Mouse (Mus musculus): Measurements from ENCODE around the gene Camk2d. TPM values are rescaled to one million over a fixed set of nuclear protein-coding genes. Genes with fewer than 3 reads are reported as not detected.

The Camk2d gene
- total and polyA plus RNA-seq, 3 experiments: 0.55 TPM; not detected in 2

DNA sequence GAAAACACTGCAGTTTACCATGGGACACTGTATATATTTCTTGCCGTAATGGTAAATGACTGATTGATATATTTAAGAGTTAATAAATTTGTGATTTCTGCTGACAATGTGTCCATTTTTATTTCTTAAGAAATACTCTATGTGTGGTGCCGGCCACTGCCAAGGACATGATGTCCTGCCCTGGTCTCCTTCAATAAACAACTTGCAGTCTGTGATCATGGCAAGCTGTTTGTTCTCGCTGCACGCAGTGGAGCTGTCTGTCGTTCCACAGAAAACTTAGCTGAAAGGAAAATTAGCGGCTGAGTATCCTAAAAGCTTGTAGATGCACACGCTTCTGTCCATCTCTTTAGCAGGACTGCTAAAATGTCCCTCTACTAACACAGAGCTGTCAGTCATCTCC is 248.7 kb downstream of the Camk2d start:
- no peak for DNase-seq (ENCODE audit: low spot score)
- H3K4me1 ChIP-seq (ENCODE audit: insufficient read depth, low read depth, low read length): no peaks in the 10 kb centered on the region
- no peaks in the 10 kb centered on the region for H3K27me3 ChIP-seq (ENCODE audit: insufficient read depth, low read length)
- ATAC-seq (ENCODE audit: extremely low read depth, insufficient number of reproducible peaks, low FRiP score, poor library complexity, severe bottlenecking): no peak
- H3K36me3 ChIP-seq (replicated peaks): no peaks in the 10 kb centered on the region
- no peaks in the 10 kb centered on the region for H3K9me3 ChIP-seq (replicated peaks)
- TF ChIP-seq GATA2 (IDR thresholded peaks at IDR 0.05; ENCODE audit: borderline replicate concordance, low read depth, low read length) (no peak), TAL1 (conservative IDR thresholded peaks at IDR 0.05; ENCODE audit: low read depth, low read length) (no peak), POLR2AphosphoS5 (IDR thresholded peaks at IDR 0.05; ENCODE audit: insufficient replicate concordance, low read depth, low read length) (no peak), GATA1 (IDR thresholded peaks at IDR 0.05; ENCODE audit: borderline replicate concordance, low read length) (no peak), CTCF (IDR thresholded peaks at IDR 0.05; ENCODE audit: low read depth, low read length) (no peak)
- no peak overlapping the region for H3K4me3 ChIP-seq (ENCODE audit: low read depth, low read length)

DNA sequence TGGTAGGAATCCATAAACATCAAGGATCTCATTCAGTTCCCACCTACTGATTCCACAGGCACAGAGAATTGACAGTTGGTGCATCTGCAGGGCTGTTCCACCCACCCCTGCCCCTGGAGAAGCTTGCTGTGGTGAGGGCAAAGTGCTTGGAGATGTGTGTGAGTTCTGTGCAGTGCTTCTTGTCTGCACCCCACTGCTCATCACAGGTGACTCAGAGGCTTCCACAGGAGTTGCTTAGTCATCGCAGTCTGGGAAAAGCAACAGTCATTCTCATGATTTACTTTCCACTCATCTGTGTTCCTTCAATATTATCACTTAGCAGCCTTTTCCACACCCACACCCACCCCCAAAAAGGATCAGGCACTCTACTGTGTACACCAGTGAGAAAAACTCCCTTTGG is 252.0 kb downstream of the Camk2d start:
- Histone ChIP-seq H3K4me1 (ENCODE audit: insufficient read depth, low read depth, low read length) (no peaks in the 10 kb centered on the region), H3K27me3 (ENCODE audit: insufficient read depth, low read length) (no peaks in the 10 kb centered on the region), H3K9me3 (replicated peaks) (no peaks in the 10 kb centered on the region), H3K36me3 (replicated peaks) (no peaks in the 10 kb centered on the region), H3K4me3 (ENCODE audit: low read depth, low read length) (no peak overlapping the region)
- no peak for ATAC-seq (ENCODE audit: extremely low read depth, insufficient number of reproducible peaks, low FRiP score, poor library complexity, severe bottlenecking)
- TF ChIP-seq GATA2 (IDR thresholded peaks at IDR 0.05; ENCODE audit: borderline replicate concordance, low read depth, low read length): no peak
- no peak for TF ChIP-seq POLR2AphosphoS5 (IDR thresholded peaks at IDR 0.05; ENCODE audit: insufficient replicate concordance, low read depth, low read length)
- no peak for TF ChIP-seq CTCF (IDR thresholded peaks at IDR 0.05; ENCODE audit: low read depth, low read length)
- no peak for TF ChIP-seq TAL1 (conservative IDR thresholded peaks at IDR 0.05; ENCODE audit: low read depth, low read length)
- no peak for TF ChIP-seq GATA1 (IDR thresholded peaks at IDR 0.05; ENCODE audit: borderline replicate concordance, low read length)
- DNase-seq (ENCODE audit: low spot score): no peak

GRCm38 (mm10) chr3:126860442-126860841 is 264.3 kb downstream of the Camk2d start:
- H3K27me3 ChIP-seq (ENCODE audit: insufficient read depth, low read length): no peaks in the 10 kb centered on the region
- TF ChIP-seq POLR2AphosphoS5 (IDR thresholded peaks at IDR 0.05; ENCODE audit: insufficient replicate concordance, low read depth, low read length) (no peak), GATA1 (IDR thresholded peaks at IDR 0.05; ENCODE audit: borderline replicate concordance, low read length) (no peak), TAL1 (conservative IDR thresholded peaks at IDR 0.05; ENCODE audit: low read depth, low read length) (no peak), GATA2 (IDR thresholded peaks at IDR 0.05; ENCODE audit: borderline replicate concordance, low read depth, low read length) (no peak), CTCF (IDR thresholded peaks at IDR 0.05; ENCODE audit: low read depth, low read length) (no peak)
- H3K9me3 ChIP-seq (replicated peaks): no peaks in the 10 kb centered on the region
- H3K4me1 ChIP-seq (ENCODE audit: insufficient read depth, low read depth, low read length): no peaks in the 10 kb centered on the region
- DNase-seq (ENCODE audit: low spot score) (no peak), ATAC-seq (ENCODE audit: extremely low read depth, insufficient number of reproducible peaks, low FRiP score, poor library complexity, severe bottlenecking) (no peak)
- H3K4me3 ChIP-seq (ENCODE audit: low read depth, low read length): no peak overlapping the region
- H3K36me3 ChIP-seq (replicated peaks): no peaks in the 10 kb centered on the region

- Histone ChIP-seq H3K4me3 (ENCODE audit: low read depth, low read length) (no peak overlapping the region), H3K9me3 (replicated peaks) (no peaks in the 10 kb centered on the region), H3K27me3 (ENCODE audit: insufficient read depth, low read length) (no peaks in the 10 kb centered on the region), H3K4me1 (ENCODE audit: insufficient read depth, low read depth, low read length) (no peaks in the 10 kb centered on the region), H3K36me3 (replicated peaks) (no peaks in the 10 kb centered on the region)
- TF ChIP-seq CTCF (IDR thresholded peaks at IDR 0.05; ENCODE audit: low read depth, low read length) (no peak), GATA1 (IDR thresholded peaks at IDR 0.05; ENCODE audit: borderline replicate concordance, low read length) (no peak), TAL1 (conservative IDR thresholded peaks at IDR 0.05; ENCODE audit: low read depth, low read length) (no peak), POLR2AphosphoS5 (IDR thresholded peaks at IDR 0.05; ENCODE audit: insufficient replicate concordance, low read depth, low read length) (no peak), GATA2 (IDR thresholded peaks at IDR 0.05; ENCODE audit: borderline replicate concordance, low read depth, low read length) (no peak)
- DNase-seq (ENCODE audit: low spot score) (no peak), ATAC-seq (ENCODE audit: extremely low read depth, insufficient number of reproducible peaks, low FRiP score, poor library complexity, severe bottlenecking) (no peak)
Observed at GRCm38 (mm10) chr3:126869561-126869960, 273.5 kb downstream of the Camk2d start.

DNA sequence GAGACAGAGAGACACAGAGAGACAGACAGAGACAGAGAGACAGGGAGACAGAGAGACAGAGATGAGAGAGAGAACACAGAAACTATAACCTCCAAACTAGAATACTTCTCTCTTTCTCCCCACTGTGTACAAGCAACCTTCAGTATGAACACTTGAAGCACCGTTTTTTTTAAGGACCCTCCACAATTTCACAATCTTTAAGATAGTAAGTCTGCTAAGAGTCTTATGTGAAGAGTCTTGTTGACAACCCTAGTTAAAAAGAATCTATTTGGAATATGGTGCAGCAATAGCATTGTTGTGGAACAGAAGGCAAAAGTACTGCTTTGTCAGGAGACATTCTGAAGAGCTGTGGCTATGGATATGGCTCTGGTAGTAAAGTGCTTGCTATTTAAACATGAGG is 274.6 kb downstream of the Camk2d start:
- no peak for TF ChIP-seq TAL1 (conservative IDR thresholded peaks at IDR 0.05; ENCODE audit: low read depth, low read length)
- TF ChIP-seq CTCF (IDR thresholded peaks at IDR 0.05; ENCODE audit: low read depth, low read length): no peak
- TF ChIP-seq GATA2 (IDR thresholded peaks at IDR 0.05; ENCODE audit: borderline replicate concordance, low read depth, low read length): no peak
- no peak for TF ChIP-seq POLR2AphosphoS5 (IDR thresholded peaks at IDR 0.05; ENCODE audit: insufficient replicate concordance, low read depth, low read length)
- no peak for TF ChIP-seq GATA1 (IDR thresholded peaks at IDR 0.05; ENCODE audit: borderline replicate concordance, low read length)
- H3K36me3 ChIP-seq (replicated peaks): no peaks in the 10 kb centered on the region
- no peaks in the 10 kb centered on the region for H3K4me1 ChIP-seq (ENCODE audit: insufficient read depth, low read depth, low read length)
- no peaks in the 10 kb centered on the region for H3K9me3 ChIP-seq (replicated peaks)
- H3K4me3 ChIP-seq (ENCODE audit: low read depth, low read length): no peak overlapping the region
- no peaks in the 10 kb centered on the region for H3K27me3 ChIP-seq (ENCODE audit: insufficient read depth, low read length)
- DNase-seq (ENCODE audit: low spot score) (no peak), ATAC-seq (ENCODE audit: extremely low read depth, insufficient number of reproducible peaks, low FRiP score, poor library complexity, severe bottlenecking) (no peak)

DNA sequence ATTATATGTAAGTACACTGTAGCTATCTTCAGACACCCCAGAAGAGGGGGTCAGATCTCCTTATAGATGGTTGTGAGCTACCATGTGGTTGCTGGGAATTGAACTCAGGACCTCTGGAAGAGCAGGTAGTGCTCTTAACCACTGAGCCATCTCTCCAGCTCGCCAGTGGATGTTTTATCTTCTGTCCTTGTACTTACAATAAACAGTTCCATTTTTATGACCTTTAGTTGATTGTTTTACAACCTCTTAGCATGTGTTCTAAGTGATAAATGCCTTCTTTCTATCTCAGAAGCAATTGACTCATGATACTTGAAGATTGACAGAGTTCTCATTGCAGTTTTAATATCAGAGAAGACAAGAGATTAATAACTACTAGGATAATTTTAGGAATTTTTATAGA is 282.1 kb downstream of the Camk2d start:
- Histone ChIP-seq H3K27me3 (ENCODE audit: insufficient read depth, low read length) (no peaks in the 10 kb centered on the region), H3K36me3 (replicated peaks) (no peaks in the 10 kb centered on the region), H3K4me1 (ENCODE audit: insufficient read depth, low read depth, low read length) (no peaks in the 10 kb centered on the region), H3K4me3 (ENCODE audit: low read depth, low read length) (no peak overlapping the region), H3K9me3 (replicated peaks) (no peaks in the 10 kb centered on the region)
- no peak for ATAC-seq (ENCODE audit: extremely low read depth, insufficient number of reproducible peaks, low FRiP score, poor library complexity, severe bottlenecking)
- TF ChIP-seq GATA1 (IDR thresholded peaks at IDR 0.05; ENCODE audit: borderline replicate concordance, low read length) (no peak), TAL1 (conservative IDR thresholded peaks at IDR 0.05; ENCODE audit: low read depth, low read length) (no peak), GATA2 (IDR thresholded peaks at IDR 0.05; ENCODE audit: borderline replicate concordance, low read depth, low read length) (no peak)
- no peak for DNase-seq (ENCODE audit: low spot score)

DNA sequence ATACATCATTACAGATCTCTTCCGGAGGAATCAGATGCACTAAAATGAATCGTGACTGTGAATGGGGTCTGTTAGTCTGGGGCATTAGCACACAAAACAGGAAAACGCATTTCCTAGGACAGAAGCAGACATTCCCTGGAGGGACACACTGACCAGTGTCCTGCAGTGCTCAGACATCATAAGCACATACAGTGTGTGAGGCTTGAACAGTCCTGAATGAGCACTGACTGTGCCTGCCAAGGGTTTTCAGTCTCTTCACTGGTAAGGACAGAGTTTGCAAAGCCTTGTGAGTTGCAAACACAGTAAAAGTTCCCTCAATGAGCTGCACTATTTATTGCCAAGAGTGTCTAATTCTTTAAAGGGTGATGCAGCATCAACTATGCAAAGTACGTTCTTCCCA is 290.0 kb downstream of the Camk2d start:
- DNase-seq (ENCODE audit: low spot score) (no peak), ATAC-seq (ENCODE audit: extremely low read depth, insufficient number of reproducible peaks, low FRiP score, poor library complexity, severe bottlenecking) (no peak)
- Histone ChIP-seq H3K27me3 (ENCODE audit: insufficient read depth, low read length) (no peaks in the 10 kb centered on the region), H3K4me1 (ENCODE audit: insufficient read depth, low read depth, low read length) (no peaks in the 10 kb centered on the region), H3K9me3 (replicated peaks) (no peaks in the 10 kb centered on the region), H3K36me3 (replicated peaks) (no peaks in the 10 kb centered on the region), H3K4me3 (ENCODE audit: low read depth, low read length) (no peak overlapping the region)
- TF ChIP-seq CTCF (IDR thresholded peaks at IDR 0.05; ENCODE audit: low read depth, low read length) (no peak), TAL1 (conservative IDR thresholded peaks at IDR 0.05; ENCODE audit: low read depth, low read length) (no peak), GATA2 (IDR thresholded peaks at IDR 0.05; ENCODE audit: borderline replicate concordance, low read depth, low read length) (no peak), GATA1 (IDR thresholded peaks at IDR 0.05; ENCODE audit: borderline replicate concordance, low read length) (no peak), POLR2AphosphoS5 (IDR thresholded peaks at IDR 0.05; ENCODE audit: insufficient replicate concordance, low read depth, low read length) (no peak)

Data from G1E (cell line).